Mouse (Mus musculus) lung, embryonic 16.5 days (tissue): ENCODE data around the gene Asic3. TPM values are rescaled to one million over a fixed set of nuclear protein-coding genes. Genes with fewer than 3 reads are reported as not detected.

Source experiments
- ATAC-seq: fragments of 200-750 bp; cut with Nextera tagmentation; 2 replicates; pipeline ENCODE4 v1.8.0; 2017; ENCODE audit warnings: low read depth, mild to moderate bottlenecking, moderate library complexity
- H3K27ac ChIP-seq: fragments of 300-500 bp; sonication (generic); 2 replicates; pipeline ENCODE4 v1.5.1; 2014; ENCODE audit warnings: mild to moderate bottlenecking, control low read depth, low read length
- H3K27me3 ChIP-seq: fragments of 300-500 bp; sonication (generic); 2 replicates; pipeline ENCODE4 v1.6.1; 2014; ENCODE audit warnings: low read depth, low read length, mixed read lengths; ENCODE audit not compliant: control insufficient read depth, insufficient read depth
- H3K36me3 ChIP-seq: fragments of 300-500 bp; sonication (generic); 2 replicates; pipeline ENCODE4 v1.6.1; 2014; ENCODE audit warnings: low read length; ENCODE audit not compliant: control insufficient read depth, insufficient read depth
- H3K4me1 ChIP-seq: fragments of 300-500 bp; sonication (generic); replicated peaks from 2 replicates; pipeline ENCODE4 v1.6.1; 2014; ENCODE audit warnings: low read length, mixed read lengths; ENCODE audit not compliant: control insufficient read depth, insufficient read depth
- H3K4me2 ChIP-seq: fragments of 300-500 bp; sonication (generic); 2 replicates; pipeline ENCODE4 v1.6.1; 2014; ENCODE audit warnings: low read depth, low read length, control low read depth
- H3K4me3 ChIP-seq: fragments of 300-500 bp; sonication (generic); 2 replicates; pipeline ENCODE4 v1.5.1; 2014; ENCODE audit warnings: mild to moderate bottlenecking, low read length, control low read depth
- H3K9ac ChIP-seq: fragments of 300-500 bp; sonication (generic); 2 replicates; pipeline ENCODE4 v1.6.1; 2014; ENCODE audit warnings: low read length, control low read depth
- H3K9me3 ChIP-seq: fragments of 300-500 bp; sonication (generic); 2 replicates; pipeline ENCODE4 v1.6.1; 2016; ENCODE audit warnings: low read length; ENCODE audit not compliant: control insufficient read depth
- WGBS: fragments of 180-500 bp; shearing (Covaris S2); extraction: QIAGEN DNeasy Blood & Tissue Kit; methylation state at CpG from one replicate; pipeline ENCODE4 v1.1.7; 2014; 5-methylcytosine and 5-hydroxymethylcytosine counted together
- polyA plus RNA-seq: library from polyadenylated mRNA; unstranded; fragments of >200 nt; fragmentation: Nextera tagmentation; extraction: Ambion mirVana; gene quantifications from 2 replicates; pipeline ENCODE4 v1.2.1, GENCODE M21; 2015

The Asic3 gene
- polyA plus RNA-seq, 1 experiment from 2014 or later: not detected

DNA sequence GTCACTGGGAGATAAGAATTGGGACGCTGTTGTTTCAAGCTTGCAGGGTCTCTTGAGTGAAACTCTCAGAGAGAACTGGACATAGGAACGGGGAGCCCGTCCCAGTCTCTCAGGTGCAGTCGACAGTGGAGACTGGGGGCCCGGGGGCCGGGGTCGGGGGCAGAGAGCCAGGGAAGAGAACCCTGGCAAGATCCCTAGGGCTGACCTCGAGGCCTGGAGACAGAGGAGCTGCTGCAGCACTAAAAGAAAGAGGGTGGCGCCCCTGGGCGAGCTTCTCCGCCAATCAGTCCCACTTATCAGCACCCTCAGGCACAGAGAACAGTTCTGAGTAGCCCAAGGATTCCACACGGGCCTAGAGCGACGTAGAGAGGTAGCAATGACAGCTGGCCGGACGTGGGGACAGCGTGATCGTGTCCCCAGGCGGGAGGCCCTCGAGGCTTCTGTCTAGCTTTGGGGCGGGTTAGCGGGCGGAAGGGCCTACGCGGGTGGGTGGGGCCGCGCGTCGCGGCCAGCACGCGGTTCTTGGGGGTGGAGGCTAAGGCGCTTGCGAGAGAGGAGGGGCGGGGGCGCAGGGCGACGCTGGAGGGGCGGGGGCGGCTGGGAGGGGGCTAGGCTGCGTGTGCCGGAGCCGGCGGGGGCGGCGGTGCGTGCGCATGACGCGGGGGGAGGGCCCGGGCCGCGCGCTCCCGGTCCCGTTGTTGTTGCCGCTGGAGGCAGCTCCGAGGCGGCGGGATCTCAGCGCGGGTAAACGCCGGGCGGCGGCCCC is 38.3 kb downstream of the Asic3 start:
- 4% methylated on average over 29 of the region's 66 CpGs for WGBS
- Histone ChIP-seq H3K9me3 (no peaks in the 10 kb centered on the region), H3K4me3 (peak overlapping the region; percentile 89), H3K27me3 (no peaks in the 10 kb centered on the region), H3K4me1 (peaks cover 43% of the 10 kb centered on the region), H3K9ac (peak overlapping the region; percentile 94), H3K4me2 (peak overlapping the region; percentile 95), H3K36me3 (no peaks in the 10 kb centered on the region), H3K27ac (peak overlapping the region; percentile 94)
- ATAC-seq: peak; percentile 87

DNA sequence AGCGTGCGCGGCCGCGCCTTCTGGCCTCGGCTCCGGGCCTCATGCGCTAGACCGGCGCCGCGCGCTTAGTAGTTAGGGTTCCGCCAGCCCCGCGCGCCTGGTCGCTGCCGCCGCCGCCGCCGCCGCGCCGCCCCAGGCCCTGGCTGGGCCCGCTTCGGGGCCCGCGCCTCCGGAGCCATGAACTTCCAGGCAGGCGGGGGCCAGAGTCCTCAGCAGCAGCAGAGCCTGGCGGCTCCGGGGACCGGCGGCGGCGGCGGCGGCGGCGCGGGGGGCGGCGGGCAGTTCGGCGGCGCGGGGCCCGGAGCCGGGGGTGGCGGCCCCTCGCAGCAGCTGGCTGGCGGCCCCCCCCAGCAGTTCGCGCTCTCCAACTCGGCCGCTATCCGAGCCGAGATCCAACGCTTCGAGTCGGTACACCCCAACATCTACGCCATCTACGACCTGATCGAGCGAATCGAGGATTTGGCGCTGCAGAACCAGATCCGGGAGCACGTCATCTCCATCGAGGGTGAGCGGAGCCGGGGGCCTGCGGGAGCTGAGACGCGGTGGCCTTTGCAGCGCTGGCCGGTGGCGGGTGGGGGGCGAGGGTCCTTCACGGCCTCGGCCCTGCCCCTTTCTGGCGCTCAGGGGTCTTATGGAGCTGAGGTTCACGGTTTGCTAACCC is 39.0 kb downstream of the Asic3 start, which contains the start of gene Agap3:
Agap3 (plus strand) TSS at position 148 of the 661 bp plus-strand sequence.
- peak within 1 kb of the TSS; percentile 95 for H3K4me2 ChIP-seq
- peak within 1 kb of the TSS; percentile 94 for H3K9ac ChIP-seq
- 0% methylated on average over 35 of the region's 85 CpGs for WGBS
- no peaks in the 10 kb centered on the region for H3K36me3 ChIP-seq
- peak within 1 kb of the TSS; percentile 89 for H3K4me3 ChIP-seq
- peak; percentile 12; the same call in 1 of the 2 replicates for ATAC-seq
- H3K27me3 ChIP-seq: no peaks in the 10 kb centered on the region
- H3K4me1 ChIP-seq: peaks cover 38% of the 10 kb centered on the region
- H3K27ac ChIP-seq: peak within 1 kb of the TSS; percentile 94
- no peaks in the 10 kb centered on the region for H3K9me3 ChIP-seq

DNA sequence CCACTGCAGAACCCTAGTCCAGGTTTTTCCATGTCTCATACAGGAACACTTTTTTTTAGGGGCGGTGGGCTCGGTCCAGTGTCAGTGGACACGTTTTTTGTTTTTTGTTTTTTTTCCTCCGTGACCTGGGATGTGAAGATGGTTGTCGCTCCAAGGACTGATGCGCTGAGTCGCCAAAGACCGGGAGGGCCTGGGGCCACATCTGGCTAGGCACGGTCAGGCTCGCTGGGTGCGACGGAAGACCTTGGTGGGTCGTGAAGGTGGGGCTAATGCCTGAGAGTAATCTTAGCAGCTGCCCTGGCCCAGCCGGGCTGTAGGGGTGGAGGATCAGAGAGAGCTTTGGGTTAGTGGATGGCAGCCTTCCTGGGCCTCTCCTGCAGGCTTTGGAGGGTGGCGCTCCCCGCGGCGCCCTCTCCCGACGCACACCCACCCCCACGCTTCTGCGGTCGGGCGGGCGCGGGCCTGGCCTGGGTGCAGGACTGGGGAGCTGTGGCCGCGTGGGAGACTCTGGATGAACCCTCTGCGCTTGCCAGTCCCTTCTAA is 39.6 kb downstream of the Asic3 start:
- Histone ChIP-seq H3K27me3 (no peaks in the 10 kb centered on the region), H3K4me2 (peak overlapping the region; percentile 95), H3K27ac (peak overlapping the region; percentile 83), H3K36me3 (no peaks in the 10 kb centered on the region), H3K4me3 (peak overlapping the region; percentile 89), H3K4me1 (peaks cover 34% of the 10 kb centered on the region), H3K9ac (peak overlapping the region; percentile 94), H3K9me3 (no peaks in the 10 kb centered on the region)
- WGBS: under 1% methylated on average over 29 of the region's 29 CpGs
- ATAC-seq: peak; percentile 4; the same call in 1 of the 2 replicates

DNA sequence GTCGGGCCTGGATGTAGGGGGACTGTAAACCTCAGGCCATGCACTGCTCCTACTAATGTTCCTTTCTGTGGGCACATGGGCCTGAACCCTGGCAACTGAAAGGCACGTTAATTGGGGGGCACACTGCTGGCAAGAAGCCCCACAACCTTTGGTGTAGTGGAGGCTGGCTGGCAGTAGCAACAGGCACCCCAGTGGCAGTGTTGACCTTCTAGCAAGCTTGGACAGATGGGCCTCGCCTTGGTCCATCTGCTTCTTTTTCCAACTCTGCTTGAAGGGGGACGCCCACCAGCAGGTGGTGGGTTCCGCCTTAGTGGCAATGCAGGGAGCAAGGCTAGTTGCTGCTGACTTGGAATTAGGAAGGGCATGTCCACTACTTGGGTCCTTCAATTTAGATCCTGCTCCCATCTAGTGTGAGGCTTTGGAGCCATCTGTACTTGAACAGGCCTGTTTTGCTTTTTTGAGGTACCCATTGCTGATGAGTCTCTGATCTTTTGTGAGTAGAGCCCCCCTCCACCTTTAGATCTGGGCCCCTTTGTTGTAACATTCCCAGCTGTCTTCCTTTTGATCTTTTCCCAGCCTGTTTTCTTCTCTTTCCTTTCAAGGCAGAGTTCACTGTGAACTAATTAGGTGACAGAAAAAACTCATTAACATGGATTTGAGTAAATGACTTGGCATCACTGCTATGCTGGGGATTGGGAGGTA is 40.2 kb downstream of the Asic3 start:
- peak overlapping the region; percentile 83 for H3K27ac ChIP-seq
- peak overlapping the region; percentile 95 for H3K4me2 ChIP-seq
- ATAC-seq: no peak
- H3K9ac ChIP-seq: peak overlapping the region; percentile 94
- no peaks in the 10 kb centered on the region for H3K36me3 ChIP-seq
- peak overlapping the region; percentile 89 for H3K4me3 ChIP-seq
- H3K27me3 ChIP-seq: no peaks in the 10 kb centered on the region
- no peaks in the 10 kb centered on the region for H3K9me3 ChIP-seq
- 11% methylated on average over 5 of the region's 5 CpGs for WGBS
- H3K4me1 ChIP-seq: peaks cover 31% of the 10 kb centered on the region

DNA sequence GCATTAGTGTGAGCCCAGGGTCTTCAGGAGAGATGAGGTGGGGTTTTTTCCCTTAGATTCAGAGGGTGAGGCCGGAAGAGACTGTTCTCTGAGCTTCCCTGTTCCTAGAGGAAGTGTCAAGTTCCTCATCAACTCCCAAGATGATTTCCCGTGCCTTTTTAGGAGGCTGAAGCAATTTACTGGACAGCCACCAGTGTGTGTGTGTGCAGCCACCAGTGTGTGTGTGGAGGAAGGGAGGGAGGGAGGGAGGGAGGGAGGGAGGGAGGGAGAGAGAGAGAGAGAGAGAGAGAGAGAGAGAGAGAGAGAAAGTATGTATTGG is 40.8 kb downstream of the Asic3 start:
- WGBS: 19% methylated on average over 2 of the region's 2 CpGs
- Histone ChIP-seq H3K4me2 (peak overlapping the region; percentile 95), H3K9me3 (no peaks in the 10 kb centered on the region), H3K36me3 (no peaks in the 10 kb centered on the region), H3K4me3 (peak overlapping the region; percentile 89), H3K27me3 (no peaks in the 10 kb centered on the region), H3K27ac (no peak overlapping the region), H3K9ac (peak overlapping the region; percentile 94), H3K4me1 (peaks cover 31% of the 10 kb centered on the region)
- no peak for ATAC-seq

DNA sequence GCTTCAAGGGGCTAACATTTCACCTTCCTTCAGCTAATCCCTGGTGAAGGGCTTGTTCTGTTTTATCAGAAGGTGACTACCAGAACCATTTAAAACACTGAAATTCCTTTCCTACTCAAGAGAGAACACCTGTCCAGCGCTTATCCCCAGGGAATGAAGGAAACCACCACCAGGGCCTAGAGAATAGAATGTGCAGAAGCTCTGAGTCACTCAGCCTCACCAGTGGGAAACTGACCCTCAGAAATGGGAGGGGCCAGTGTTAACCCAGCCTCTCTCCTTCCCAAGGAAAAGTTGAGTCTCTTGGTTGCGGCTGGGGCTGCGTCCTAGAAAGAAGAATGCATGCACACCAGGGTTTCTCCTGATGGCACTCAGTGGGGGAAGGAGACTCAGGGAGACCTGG is 41.9 kb downstream of the Asic3 start:
- Histone ChIP-seq H3K27ac (peak overlapping the region; percentile 84), H3K4me2 (0 out of 2 replicates have a peak overlapping the region, but pooled peaks have one; percentile 3)

DNA sequence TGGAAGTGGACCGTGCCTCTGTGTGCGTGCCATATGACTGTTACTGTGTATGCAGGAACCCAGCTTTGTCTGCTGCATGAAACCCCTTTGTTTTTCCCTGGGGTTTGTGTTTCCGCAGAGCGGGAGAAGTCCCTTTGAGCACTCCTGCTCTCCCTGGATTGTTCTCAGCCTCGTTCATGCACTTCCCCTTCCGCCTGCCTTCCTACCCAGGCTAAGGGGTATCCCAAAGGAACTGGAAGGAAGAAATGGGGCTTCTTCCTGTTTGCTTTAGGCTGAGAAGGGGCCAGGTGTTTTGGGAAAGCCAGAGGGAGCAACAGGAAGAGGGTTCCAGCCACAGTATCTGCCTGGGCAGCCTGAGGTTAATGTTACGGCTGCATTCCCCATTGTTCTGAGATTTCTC is 42.4 kb downstream of the Asic3 start:
- Histone ChIP-seq H3K9me3 (no peaks in the 10 kb centered on the region), H3K4me1 (peaks cover 31% of the 10 kb centered on the region), H3K27me3 (no peaks in the 10 kb centered on the region), H3K27ac (peak overlapping the region; percentile 84), H3K4me2 (no peak overlapping the region), H3K36me3 (no peaks in the 10 kb centered on the region), H3K4me3 (no peak overlapping the region), H3K9ac (peak overlapping the region; percentile 22)
- WGBS: 59% methylated on average over 7 of the region's 7 CpGs
- ATAC-seq: no peak

More for the DNA sequence above, 41.9 kb downstream of the Asic3 start:
- Histone ChIP-seq H3K4me3 (no peak overlapping the region), H3K4me1 (peaks cover 31% of the 10 kb centered on the region), H3K9ac (peak overlapping the region; percentile 22; the same call in 1 of the 2 replicates), H3K9me3 (no peaks in the 10 kb centered on the region), H3K36me3 (no peaks in the 10 kb centered on the region), H3K27me3 (no peaks in the 10 kb centered on the region)
- 64% methylated on average over 3 of the region's 3 CpGs for WGBS
- ATAC-seq: no peak

DNA sequence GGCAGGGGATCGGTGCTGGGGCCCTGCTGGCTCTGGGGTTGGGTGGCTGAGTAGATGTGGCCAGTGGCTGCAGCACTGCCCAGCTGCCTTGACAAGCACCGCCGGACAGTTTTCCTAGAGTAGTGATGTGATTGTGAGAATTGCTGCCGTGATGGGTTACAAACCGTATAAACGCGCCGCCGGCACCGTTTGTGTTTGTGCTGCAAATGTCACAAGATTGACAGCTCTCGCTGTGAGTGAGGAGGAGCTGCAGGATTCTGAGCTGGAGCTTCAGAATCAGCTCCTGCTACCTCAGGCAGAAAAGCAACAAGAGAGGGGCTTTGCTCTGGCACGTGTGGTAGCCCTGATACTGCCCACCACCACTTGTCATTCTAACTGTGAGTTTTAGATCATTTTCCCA is 53.6 kb downstream of the Asic3 start:
- Histone ChIP-seq H3K4me3 (no peak overlapping the region), H3K27me3 (no peaks in the 10 kb centered on the region), H3K4me1 (no peaks in the 10 kb centered on the region), H3K9me3 (no peaks in the 10 kb centered on the region), H3K4me2 (no peak overlapping the region), H3K27ac (no peak overlapping the region), H3K36me3 (no peaks in the 10 kb centered on the region), H3K9ac (peak overlapping the region; percentile 26; the same call in 1 of the 2 replicates)
- 52% methylated on average over 12 of the region's 12 CpGs for WGBS
- ATAC-seq: no peak
